Mouse (Mus musculus) forebrain, embryonic 10.5 days (tissue): ENCODE measurements around the gene Dcaf6. TPM values are rescaled to one million over a fixed set of nuclear protein-coding genes. Genes with fewer than 3 reads are reported as not detected.
"Not testable (repeated sequence)": the region's sequence is repeated elsewhere in the genome, so short reads cannot be mapped to it uniquely, and the experiment has no call there.

Source experiments
- DNase-seq: peaks from one replicate; pipeline ENCODE4 v3.0.0-alpha.2; 2017; ENCODE audit warnings: low spot score; ENCODE audit errors: extremely low spot score
- H3K27ac ChIP-seq: fragments of 300-500 bp; sonication (generic); 2 replicates; pipeline ENCODE4 v1.5.1; 2016; ENCODE audit warnings: mild to moderate bottlenecking
- H3K27me3 ChIP-seq: fragments of 300-500 bp; sonication (generic); 2 replicates; pipeline ENCODE4 v1.6.1; 2016; ENCODE audit warnings: mild to moderate bottlenecking; ENCODE audit not compliant: poor library complexity, severe bottlenecking
- H3K36me3 ChIP-seq: fragments of 300-500 bp; sonication (generic); replicated peaks from 2 replicates; pipeline ENCODE4 v1.6.1; 2016; ENCODE audit warnings: mild to moderate bottlenecking, moderate library complexity
- H3K4me1 ChIP-seq: fragments of 300-500 bp; sonication (generic); 2 replicates; pipeline ENCODE4 v1.6.1; 2016
- H3K4me3 ChIP-seq: fragments of 300-500 bp; sonication (generic); 2 replicates; pipeline ENCODE4 v1.5.1; 2016; ENCODE audit warnings: mild to moderate bottlenecking, moderate library complexity
- H3K9me3 ChIP-seq: fragments of 300-500 bp; sonication (generic); 2 replicates; pipeline ENCODE4 v1.6.1; 2016; ENCODE audit warnings: mild to moderate bottlenecking, moderate library complexity
- WGBS: fragments of 180-500 bp; shearing (Covaris S2); methylation state at CpG from one replicate; pipeline ENCODE4 v1.1.7; 2016; 5-methylcytosine and 5-hydroxymethylcytosine counted together
- polyA plus RNA-seq: library from polyadenylated mRNA; unstranded; fragments of >200 nt; fragmentation: Nextera tagmentation; extraction: Ambion mirVana; gene quantifications from 2 replicates; pipeline ENCODE4 v1.2.1, GENCODE M21; 2016

Dcaf6 gene
- polyA plus RNA-seq, 1 experiment from 2014 or later, result 6.5 TPM

DNA sequence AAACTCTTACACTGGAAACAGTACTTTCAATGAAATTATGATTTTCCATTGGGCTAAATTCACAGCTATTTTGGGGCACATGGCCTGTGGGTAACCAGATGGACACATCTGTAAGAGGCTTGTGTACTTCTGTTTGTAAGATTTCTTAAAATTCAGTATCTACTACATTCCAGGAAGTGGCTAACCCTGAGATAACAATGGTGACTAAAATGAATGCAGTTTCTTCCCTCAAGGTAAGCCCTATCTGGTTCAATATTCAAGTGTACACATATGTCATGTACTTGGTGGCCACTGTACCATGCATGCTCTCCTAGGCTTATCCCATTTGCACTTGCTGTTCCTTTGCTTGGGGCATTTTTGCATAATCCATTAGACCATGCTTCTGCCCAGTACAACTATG is 129.4 kb downstream of the Dcaf6 start:
- Histone ChIP-seq H3K27ac (no peak overlapping the region), H3K36me3 (no peaks in the 10 kb centered on the region), H3K4me1 (no peaks in the 10 kb centered on the region), H3K4me3 (no peak overlapping the region), H3K27me3 (no peaks in the 10 kb centered on the region), H3K9me3 (no peaks in the 10 kb centered on the region)
- DNase-seq, result no peak

DNA sequence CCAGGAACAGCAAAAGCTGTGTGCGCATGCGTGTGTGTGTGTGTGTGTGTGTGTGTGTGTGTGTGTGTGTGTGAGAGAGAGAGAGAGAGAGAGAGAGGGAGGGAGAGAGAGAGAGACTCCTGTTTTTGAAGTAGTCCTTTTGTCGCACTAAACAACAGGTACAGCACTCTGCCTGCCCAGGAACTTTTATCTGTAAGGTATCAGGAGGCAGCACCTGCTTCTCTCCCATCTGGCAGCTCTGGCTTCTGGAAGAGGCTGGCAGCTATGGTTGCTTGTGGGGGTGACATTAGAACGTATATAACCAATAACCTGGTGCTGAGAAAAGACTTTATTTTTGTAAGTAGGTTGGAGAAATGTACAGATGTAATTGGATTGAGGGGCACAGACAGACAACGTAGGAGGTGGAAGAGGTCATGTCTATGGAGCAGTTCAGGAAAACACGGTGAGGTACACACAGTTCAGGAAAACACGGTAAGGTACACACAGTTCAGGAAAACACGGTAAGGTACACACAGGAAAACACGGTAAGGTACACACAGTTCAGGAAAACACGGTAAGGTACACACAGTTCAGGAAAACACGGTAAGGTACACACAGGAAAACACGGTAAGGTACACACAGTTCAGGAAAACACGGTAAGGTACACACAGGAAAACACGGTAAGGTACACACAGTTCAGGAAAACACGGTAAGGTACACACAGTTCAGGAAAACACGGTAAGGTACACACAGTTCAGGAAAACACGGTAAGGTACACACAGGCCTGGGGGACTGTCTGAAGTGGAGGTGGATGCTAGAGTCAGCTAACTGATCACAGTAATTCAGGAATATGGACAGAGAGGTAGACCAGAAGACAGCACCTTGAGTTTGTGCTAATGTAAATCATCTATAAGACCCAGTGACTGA is 131.6 kb downstream of the Dcaf6 start:
- H3K4me1 ChIP-seq, H3K27ac ChIP-seq, H3K27me3 ChIP-seq, H3K4me3 ChIP-seq, H3K9me3 ChIP-seq, DNase-seq: not testable (repeated sequence)
- peaks cover 12% of the 10 kb centered on the region; the same call in 1 of the 2 replicates for H3K36me3 ChIP-seq
- 94% methylated on average over 17 of the region's 17 CpGs for WGBS

DNA sequence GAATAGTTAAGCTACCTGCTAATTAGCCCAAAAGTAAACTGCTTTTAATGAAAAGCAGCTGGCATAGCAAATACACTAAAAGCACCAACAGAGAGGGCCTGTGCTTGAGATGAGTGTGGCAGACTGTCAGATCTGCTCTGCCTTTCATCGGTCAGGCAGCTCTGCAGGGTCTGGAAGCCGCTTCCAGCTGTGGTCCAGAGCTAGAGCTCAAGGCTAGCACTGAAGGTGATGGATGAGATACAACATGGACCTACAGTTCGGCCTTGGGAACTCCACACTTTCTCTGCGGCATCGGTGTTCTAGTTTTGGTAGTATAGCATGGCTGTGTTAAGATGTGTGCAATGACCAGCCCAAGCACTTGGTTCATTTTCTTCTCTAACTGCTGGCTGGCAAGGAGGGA is 132.4 kb downstream of the Dcaf6 start:
- no peaks in the 10 kb centered on the region for H3K9me3 ChIP-seq
- H3K4me1 ChIP-seq, result no peaks in the 10 kb centered on the region
- whole genome bisulfite sequencing, result 89% methylated on average over 5 of the region's 5 CpGs
- no peak overlapping the region for H3K27ac ChIP-seq
- peaks cover 20% of the 10 kb centered on the region for H3K36me3 ChIP-seq
- DNase-seq, result no peak
- H3K27me3 ChIP-seq, result no peaks in the 10 kb centered on the region
- no peak overlapping the region for H3K4me3 ChIP-seq

DNA sequence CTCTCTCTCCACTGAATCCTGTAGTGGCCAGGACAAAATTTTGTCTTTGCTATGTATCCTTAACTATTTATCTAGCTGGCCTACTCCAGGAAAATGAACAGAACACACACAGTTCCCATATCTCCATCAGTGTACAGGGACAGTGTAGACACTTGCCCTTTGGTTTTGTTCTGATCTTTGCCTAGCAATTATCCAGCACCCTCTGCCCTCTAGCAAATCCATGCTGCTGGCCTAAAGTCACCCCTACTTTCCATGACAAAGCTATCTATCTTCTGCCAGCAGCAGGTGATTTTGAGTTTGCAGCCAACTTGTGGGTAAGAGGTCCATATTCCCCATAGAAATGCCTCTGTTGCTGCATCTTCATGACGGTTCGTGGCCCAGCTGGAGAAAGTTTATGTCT is 132.9 kb downstream of the Dcaf6 start:
- peaks cover 25% of the 10 kb centered on the region for H3K36me3 ChIP-seq
- 88% methylated on average over 2 of the region's 2 CpGs for WGBS
- no peak overlapping the region for H3K4me3 ChIP-seq
- H3K9me3 ChIP-seq, result no peaks in the 10 kb centered on the region
- no peaks in the 10 kb centered on the region for H3K27me3 ChIP-seq
- no peak overlapping the region for H3K27ac ChIP-seq
- DNase-seq, result no peak
- H3K4me1 ChIP-seq, result no peaks in the 10 kb centered on the region

DNA sequence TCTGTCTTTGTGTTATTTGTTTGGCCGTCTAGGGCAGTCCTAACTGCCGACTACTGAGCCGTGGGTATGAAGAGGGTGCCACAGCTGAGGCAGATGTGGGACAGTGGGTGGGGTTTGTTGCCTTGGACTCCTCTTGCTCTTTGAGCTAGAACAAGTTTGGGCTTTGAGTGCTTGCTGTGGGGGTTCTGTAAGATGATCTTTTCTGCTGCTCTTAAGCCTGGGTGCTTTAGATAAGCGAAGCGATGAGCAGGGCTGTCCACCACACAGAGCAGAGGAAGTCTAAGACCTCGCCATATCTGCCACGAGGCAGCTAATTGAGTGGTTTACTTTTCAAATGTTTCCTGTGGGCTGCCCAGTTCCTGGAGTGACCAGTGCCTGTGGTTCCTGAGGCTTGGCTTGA is 137.3 kb downstream of the Dcaf6 start:
- H3K27me3 ChIP-seq, result no peaks in the 10 kb centered on the region
- no peak for DNase-seq
- H3K36me3 ChIP-seq, result peaks cover 63% of the 10 kb centered on the region
- H3K27ac ChIP-seq, result no peak overlapping the region
- no peaks in the 10 kb centered on the region for H3K9me3 ChIP-seq
- peaks cover 4% of the 10 kb centered on the region; the same call in 1 of the 2 replicates for H3K4me1 ChIP-seq
- no peak overlapping the region for H3K4me3 ChIP-seq
- 84% methylated on average over 7 of the region's 7 CpGs for WGBS

DNA sequence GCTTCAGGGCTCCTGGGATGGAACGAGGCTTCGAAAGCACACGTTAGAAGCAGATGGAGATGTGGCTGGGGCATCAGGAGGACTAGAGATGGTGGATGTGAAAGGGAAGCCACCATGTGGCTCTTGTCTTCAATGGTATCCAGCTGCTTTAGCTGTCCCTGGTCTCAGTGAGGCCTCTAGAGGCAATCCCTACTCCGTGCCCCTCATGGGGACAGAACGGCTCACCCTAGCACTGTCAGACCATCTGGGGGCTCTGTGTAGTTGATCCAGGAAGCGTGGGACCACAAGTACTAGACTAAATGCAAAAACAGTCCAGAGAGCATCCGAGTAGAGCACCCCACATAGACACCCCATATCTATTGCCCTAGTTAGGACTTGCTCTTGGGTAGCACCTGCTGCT is 138.4 kb downstream of the Dcaf6 start:
- peaks cover 73% of the 10 kb centered on the region for H3K36me3 ChIP-seq
- no peak overlapping the region for H3K27ac ChIP-seq
- H3K4me3 ChIP-seq, result no peak overlapping the region
- peaks cover 4% of the 10 kb centered on the region; the same call in 1 of the 2 replicates for H3K4me1 ChIP-seq
- 95% methylated on average over 7 of the region's 7 CpGs for WGBS
- no peak for DNase-seq
- H3K27me3 ChIP-seq, result no peaks in the 10 kb centered on the region
- no peaks in the 10 kb centered on the region for H3K9me3 ChIP-seq

DNA sequence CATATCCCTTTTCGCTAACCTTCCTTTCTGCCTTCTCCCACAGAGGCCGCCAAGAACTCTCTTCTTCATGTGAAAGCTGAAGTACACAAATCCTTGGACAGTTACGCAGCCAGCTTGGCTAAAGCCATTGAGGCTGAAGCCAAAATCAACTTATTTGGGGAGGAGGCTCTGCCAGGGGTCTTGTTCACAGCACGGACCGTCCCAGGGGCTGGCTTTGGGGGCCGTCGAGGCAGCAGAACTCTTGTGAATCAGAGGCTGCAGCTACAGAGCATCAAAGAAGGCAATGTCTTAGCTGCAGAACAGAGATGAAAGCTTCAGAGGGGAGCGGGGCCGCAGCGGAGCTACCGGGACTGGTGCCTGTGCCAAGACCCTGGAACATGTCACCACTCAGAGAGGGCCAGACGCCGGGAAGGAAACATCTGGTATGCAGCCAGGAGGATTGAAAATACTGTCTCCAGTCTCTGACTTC is 138.8 kb downstream of the Dcaf6 start:
- Histone ChIP-seq H3K36me3 (peaks cover 76% of the 10 kb centered on the region), H3K27ac (no peak overlapping the region)
- WGBS, result 96% methylated on average over 13 of the region's 13 CpGs

DNA sequence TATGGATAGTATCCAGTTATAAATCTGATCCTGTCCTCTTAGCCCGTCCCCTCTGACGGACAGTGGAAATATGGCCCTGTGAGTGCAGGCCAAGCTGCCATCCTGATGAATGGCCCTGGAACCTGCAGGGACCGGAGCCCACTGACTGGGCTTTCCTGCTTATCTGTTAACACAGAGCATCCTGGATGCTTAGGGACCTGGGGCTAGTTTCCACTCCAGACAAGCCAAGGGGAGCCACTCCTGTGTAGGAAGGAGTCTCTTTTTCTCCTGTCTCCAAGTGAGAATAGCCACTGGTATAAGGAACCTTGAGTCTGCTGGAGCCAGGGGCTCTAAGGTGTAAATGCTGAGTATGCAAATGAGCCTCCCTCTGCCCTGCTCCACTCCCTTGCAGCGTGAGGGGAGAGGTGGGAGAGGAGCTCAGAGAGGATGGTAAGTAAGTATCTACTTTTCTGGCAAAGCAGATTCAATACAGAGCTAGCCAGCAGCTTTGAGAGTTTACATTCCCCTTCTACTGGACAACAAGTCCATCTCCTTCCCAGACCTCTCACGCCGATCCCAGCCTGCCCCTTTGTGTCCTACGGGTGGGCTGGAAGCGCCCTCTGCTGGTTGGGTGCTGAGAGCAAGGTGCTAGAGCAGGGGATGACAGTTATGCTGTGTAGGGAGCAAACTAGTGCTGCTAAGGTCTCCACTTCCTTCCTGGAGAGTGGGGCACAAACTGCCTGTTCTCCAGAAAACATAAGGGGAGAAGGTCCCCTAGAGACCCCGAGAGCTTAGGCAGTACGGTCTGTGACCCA is 139.9 kb downstream of the Dcaf6 start:
- peaks cover 10% of the 10 kb centered on the region for H3K4me1 ChIP-seq
- H3K36me3 ChIP-seq, result peaks cover 77% of the 10 kb centered on the region
- H3K27me3 ChIP-seq, result no peaks in the 10 kb centered on the region
- DNase-seq, result peak; percentile 68
- H3K4me3 ChIP-seq, result no peak overlapping the region
- H3K27ac ChIP-seq, result 0 out of 2 replicates have a peak overlapping the region, but pooled peaks have one; percentile 58
- no peaks in the 10 kb centered on the region for H3K9me3 ChIP-seq
- 48% methylated on average over 10 of the region's 10 CpGs for WGBS

More for the DNA sequence above, 138.8 kb downstream of the Dcaf6 start:
- Histone ChIP-seq H3K27me3 (no peaks in the 10 kb centered on the region), H3K9me3 (no peaks in the 10 kb centered on the region), H3K4me3 (no peak overlapping the region), H3K4me1 (peaks cover 6% of the 10 kb centered on the region)
- no peak for DNase-seq

DNA sequence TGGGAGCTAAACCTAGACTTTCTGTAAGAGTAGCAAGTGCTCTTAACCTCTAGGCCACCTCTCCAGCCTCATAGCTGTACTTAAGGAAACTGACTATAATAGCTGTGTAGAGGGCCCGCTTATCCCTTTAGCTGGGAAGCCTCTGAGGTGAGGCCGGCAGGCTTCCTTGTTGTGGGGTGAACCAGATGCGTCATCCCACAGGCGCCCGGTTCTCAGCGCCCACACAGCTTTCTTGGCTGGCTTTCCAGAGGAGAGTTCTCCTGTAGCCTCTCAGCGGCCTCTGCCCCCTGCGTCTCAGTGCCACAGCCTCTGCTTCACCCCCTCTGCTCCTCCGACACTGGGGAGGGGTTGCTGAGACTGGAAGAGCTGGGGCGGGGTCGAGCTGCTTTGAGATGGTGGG is 143.9 kb downstream of the Dcaf6 start:
- 0 out of 2 replicates have a peak overlapping the region, but pooled peaks have one; percentile 26 for H3K27ac ChIP-seq
- H3K27me3 ChIP-seq, result no peaks in the 10 kb centered on the region
- no peak overlapping the region for H3K4me3 ChIP-seq
- no peak for DNase-seq
- H3K36me3 ChIP-seq, result peaks cover 76% of the 10 kb centered on the region
- peaks cover 10% of the 10 kb centered on the region for H3K4me1 ChIP-seq
- H3K9me3 ChIP-seq, result no peaks in the 10 kb centered on the region
- 46% methylated on average over 11 of the region's 11 CpGs for WGBS

DNA sequence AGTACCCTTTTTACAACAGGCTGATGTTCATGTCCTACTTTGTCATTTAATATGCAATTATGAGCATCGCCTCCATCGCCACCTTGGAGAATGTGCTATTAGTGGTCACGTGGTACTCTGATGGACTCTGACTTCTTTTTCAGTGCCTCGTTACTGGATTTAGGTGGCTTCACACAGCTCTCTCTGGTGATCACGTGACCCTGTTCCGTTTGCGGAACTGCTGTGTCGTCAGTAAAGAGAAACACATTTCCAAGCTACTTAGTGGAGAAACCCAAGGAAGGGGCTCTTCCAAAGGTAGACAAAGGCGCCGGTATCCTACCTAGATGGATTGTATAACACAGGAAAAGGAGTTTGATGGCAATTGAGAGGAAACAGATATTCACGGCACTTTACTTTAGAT is 152.1 kb downstream of the Dcaf6 start:
- Histone ChIP-seq H3K4me3 (no peak overlapping the region), H3K9me3 (no peaks in the 10 kb centered on the region), H3K27me3 (no peaks in the 10 kb centered on the region), H3K36me3 (peaks cover 73% of the 10 kb centered on the region), H3K4me1 (no peaks in the 10 kb centered on the region), H3K27ac (no peak overlapping the region)
- no peak for DNase-seq
- 79% methylated on average over 11 of the region's 11 CpGs for WGBS

DNA sequence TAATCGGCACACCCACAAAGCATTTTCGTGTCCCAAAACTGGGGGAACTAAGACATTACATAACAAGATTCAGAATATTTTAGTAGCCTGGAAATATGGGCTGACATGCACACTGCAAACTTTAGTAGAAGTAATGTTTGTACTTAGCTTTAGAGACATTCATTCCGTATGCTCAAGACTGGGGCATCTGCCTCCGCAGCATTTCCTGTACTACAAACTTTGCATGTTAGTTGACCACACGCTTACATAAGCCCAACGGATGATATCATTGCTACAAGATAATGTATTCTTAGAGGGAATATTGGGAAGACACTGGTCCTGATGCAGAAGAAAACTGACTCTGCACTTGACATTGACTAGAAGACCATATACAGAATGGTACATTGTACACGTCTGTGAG is 155.9 kb downstream of the Dcaf6 start:
- Histone ChIP-seq H3K9me3 (no peaks in the 10 kb centered on the region), H3K27ac (no peak overlapping the region), H3K27me3 (no peaks in the 10 kb centered on the region), H3K36me3 (peaks cover 35% of the 10 kb centered on the region), H3K4me3 (no peak overlapping the region), H3K4me1 (no peaks in the 10 kb centered on the region)
- DNase-seq, result no peak
- 91% methylated on average over 7 of the region's 7 CpGs for WGBS

DNA sequence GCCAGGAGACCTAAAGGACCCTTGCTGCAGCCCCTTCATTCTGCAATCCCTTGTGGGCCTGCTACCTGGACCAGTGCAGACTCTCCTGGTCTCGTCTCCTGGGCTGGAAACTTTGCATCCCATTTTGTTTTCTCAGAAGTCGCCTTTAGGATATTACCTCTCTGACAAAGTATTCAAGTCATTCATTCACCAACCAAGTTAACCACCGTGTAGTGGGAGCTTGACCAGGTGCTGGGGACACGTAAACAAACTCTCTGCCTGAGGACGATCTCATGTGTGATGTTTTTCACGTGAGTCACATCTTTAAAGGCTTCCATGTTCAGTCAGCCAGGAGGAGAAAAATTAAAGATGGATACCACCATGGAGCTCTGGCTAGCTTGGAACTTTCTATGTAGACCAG is 157.1 kb downstream of the Dcaf6 start:
- Histone ChIP-seq H3K27ac (no peak overlapping the region), H3K9me3 (no peaks in the 10 kb centered on the region), H3K36me3 (peaks cover 24% of the 10 kb centered on the region), H3K4me3 (no peak overlapping the region), H3K4me1 (no peaks in the 10 kb centered on the region), H3K27me3 (no peaks in the 10 kb centered on the region)
- WGBS, result 90% methylated on average over 6 of the region's 6 CpGs
- DNase-seq, result no peak
